Mouse (Mus musculus) kidney, adult 2 months (tissue): ENCODE measurements around the gene Polr1a.

Experiments
- CTCF ChIP-seq: fragments of 200-500 bp; conservative IDR thresholded peaks from 2 replicates; pipeline ENCODE4 v1.5.1; 2011; ENCODE audit warnings: low read depth, mild to moderate bottlenecking, control low read depth, low read length, moderate library complexity, mixed read lengths; ENCODE audit not compliant: insufficient read depth, insufficient read length
- POLR2A ChIP-seq: fragments of 200-500 bp; IDR thresholded peaks from one replicate; pipeline ENCODE4 v1.6.1; 2011; ENCODE audit warnings: low read depth, low read length, control low read depth

DNA sequence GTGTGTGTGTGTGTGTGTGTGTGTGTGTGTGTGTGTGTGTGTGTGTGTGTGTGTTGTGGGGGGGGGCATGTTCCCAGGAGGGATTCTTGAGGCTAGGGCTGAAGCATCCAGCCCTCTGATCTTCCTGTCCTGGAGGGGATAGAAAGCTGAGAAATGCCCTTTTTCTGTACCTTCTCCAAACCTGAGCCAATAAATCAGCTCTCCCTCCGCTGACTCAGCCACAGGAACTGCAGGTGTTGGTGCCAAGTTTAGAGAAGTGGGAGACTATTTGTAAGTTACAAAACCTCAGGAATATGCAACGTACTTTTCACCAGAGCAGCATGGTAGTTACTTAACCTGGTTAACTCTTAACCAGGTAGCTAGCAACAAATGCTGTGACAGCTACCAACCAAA lies 83.1 kb downstream of the Polr1a start:
- TF ChIP-seq CTCF, result no peak
- no peak for TF ChIP-seq POLR2A
